Mouse (Mus musculus) limb, embryonic 14.5 days (tissue): ENCODE results near the gene Axin1. TPM values are rescaled to one million over a fixed set of nuclear protein-coding genes. Genes with fewer than 3 reads are reported as not detected.

Experiments used
- ATAC-seq: fragments of 200-750 bp; cut with Nextera tagmentation; 2 replicates; pipeline ENCODE4 v1.8.0; 2017; ENCODE audit warnings: low read depth, moderate number of reproducible peaks, moderate TSS enrichment; ENCODE audit not compliant: low FRiP score
- DNase-seq: peaks from one replicate; pipeline ENCODE4 v3.0.0-alpha.2; 2015; ENCODE audit warnings: low spot score
- H3K27ac ChIP-seq: fragments of 300-500 bp; sonication (generic); replicated peaks from 2 replicates; pipeline ENCODE4 v1.5.1; 2014; ENCODE audit warnings: low read depth, mild to moderate bottlenecking, low read length, moderate library complexity, mixed read lengths
- H3K27me3 ChIP-seq: fragments of 300-500 bp; sonication (generic); 2 replicates; pipeline ENCODE4 v1.6.1; 2014; ENCODE audit warnings: low read length, mixed read lengths; ENCODE audit not compliant: control insufficient read depth, insufficient read depth
- H3K36me3 ChIP-seq: fragments of 300-500 bp; sonication (generic); 2 replicates; pipeline ENCODE4 v1.6.1; 2014; ENCODE audit warnings: mild to moderate bottlenecking, low read length, moderate library complexity, mixed read lengths; ENCODE audit not compliant: control insufficient read depth, insufficient read depth
- H3K4me1 ChIP-seq: fragments of 300-500 bp; sonication (generic); 2 replicates; pipeline ENCODE4 v1.6.1; 2014; ENCODE audit warnings: antibody characterized with exemption, low read length, mixed read lengths; ENCODE audit not compliant: control insufficient read depth, insufficient read depth
- H3K4me2 ChIP-seq: fragments of 300-500 bp; sonication (generic); replicated peaks from 2 replicates; pipeline ENCODE4 v1.6.1; 2014; ENCODE audit warnings: low read depth, mild to moderate bottlenecking, low read length, moderate library complexity; ENCODE audit not compliant: severe bottlenecking
- H3K4me3 ChIP-seq: fragments of 300-500 bp; sonication (generic); replicated peaks from 2 replicates; pipeline ENCODE4 v1.5.1; 2014; ENCODE audit warnings: low read length
- H3K9ac ChIP-seq: fragments of 300-500 bp; sonication (generic); 2 replicates; pipeline ENCODE4 v1.6.1; 2014; ENCODE audit warnings: mild to moderate bottlenecking, low read depth, low read length, moderate library complexity; ENCODE audit not compliant: severe bottlenecking
- H3K9me3 ChIP-seq: fragments of 300-500 bp; sonication (generic); 2 replicates; pipeline ENCODE4 v1.6.1; 2016; ENCODE audit warnings: low read length; ENCODE audit not compliant: control insufficient read depth
- POLR2A ChIP-seq: fragments of 200-500 bp; IDR thresholded peaks from 2 replicates; pipeline ENCODE4 v1.8.0; 2012; ENCODE audit warnings: inconsistent platforms, mild to moderate bottlenecking, moderate library complexity, borderline replicate concordance; ENCODE audit not compliant: insufficient read depth, insufficient read length; ENCODE audit errors: extremely low read depth
- whole genome bisulfite sequencing: fragments of 180-500 bp; shearing (Covaris S2); extraction: QIAGEN DNeasy Blood & Tissue Kit; methylation state at CpG from one replicate; pipeline ENCODE4 v1.1.7; 2014; 5-methylcytosine and 5-hydroxymethylcytosine counted together
- polyA plus RNA-seq, 2 experiments: library from polyadenylated mRNA; depleted of rRNA in 1 of 2; stranded (reverse) in 1 of 2; unstranded in 1 of 2; fragments of >200 nt; fragmentation: Nextera tagmentation in 1 of 2; extraction: Ambion mirVana in 1 of 2; gene quantifications; 2 replicates each; pipeline versions ENCODE4 v1.2.1 to v1.2.3; 2012 to 2014

The Axin1 gene
- polyA plus RNA-seq, 2 experiments = 22.3 to 36.1 TPM

GRCm38 (mm10) chr17:26131856-26132853, 6.3 kb upstream of the Axin1 start:
- no peaks in the 10 kb centered on the region for H3K4me1 ChIP-seq
- peaks cover 47% of the 10 kb centered on the region for H3K36me3 ChIP-seq
- 87% methylated on average over 18 of the region's 18 CpGs for WGBS

GRCm38 (mm10) chr17:26137106-26137750, 1.3 kb upstream of the Axin1 start:
- Histone ChIP-seq H3K9ac (no peak overlapping the region), H3K27ac (no peak overlapping the region), H3K4me2 (no peak overlapping the region), H3K4me1 (peaks cover 18% of the 10 kb centered on the region), H3K27me3 (no peaks in the 10 kb centered on the region), H3K4me3 (no peak overlapping the region), H3K36me3 (peaks cover 3% of the 10 kb centered on the region; the same call in 1 of the 2 replicates), H3K9me3 (no peaks in the 10 kb centered on the region)
- TF ChIP-seq POLR2A = no peak
- ATAC-seq = no peak
- no peak for DNase-seq
- 80% methylated on average over 11 of the region's 11 CpGs for WGBS

More at GRCm38 (mm10) chr17:26131856-26132853, 6.3 kb upstream of the Axin1 start:
- no peak overlapping the region for H3K4me3 ChIP-seq
- H3K27me3 ChIP-seq = no peaks in the 10 kb centered on the region
- no peak for ATAC-seq
- H3K27ac ChIP-seq = no peak overlapping the region
- no peak overlapping the region for H3K9ac ChIP-seq
- H3K9me3 ChIP-seq = no peaks in the 10 kb centered on the region
- no peak for TF ChIP-seq POLR2A
- DNase-seq = no peak
- H3K4me2 ChIP-seq = no peak overlapping the region

GRCm38 (mm10) chr17:26137751-26138130, 747 bp upstream of the Axin1 start:
- ATAC-seq = no peak
- 80% methylated on average over 2 of the region's 2 CpGs for WGBS
- Histone ChIP-seq H3K27ac (peak overlapping the region; percentile 53), H3K36me3 (peaks cover 5% of the 10 kb centered on the region), H3K9ac (0 out of 2 replicates have a peak overlapping the region, but pooled peaks have one; percentile 95), H3K4me3 (peak overlapping the region; percentile 92; the same call in 1 of the 2 replicates), H3K4me1 (peaks cover 18% of the 10 kb centered on the region), H3K4me2 (peak overlapping the region; percentile 82), H3K9me3 (no peaks in the 10 kb centered on the region), H3K27me3 (no peaks in the 10 kb centered on the region)
- no peak for DNase-seq
- TF ChIP-seq POLR2A = no peak

- peak overlapping the region; percentile 95 for H3K9ac ChIP-seq
- peak overlapping the region; percentile 82 for H3K4me2 ChIP-seq
- ATAC-seq (peak; percentile 46), DNase-seq (peak; percentile 45)
- H3K36me3 ChIP-seq = peaks cover 16% of the 10 kb centered on the region
- WGBS = 1% methylated on average over 30 of the region's 58 CpGs
- H3K4me3 ChIP-seq = peak overlapping the region; percentile 92
- peaks cover 18% of the 10 kb centered on the region for H3K4me1 ChIP-seq
- TF ChIP-seq POLR2A = no peak
- no peaks in the 10 kb centered on the region for H3K9me3 ChIP-seq
- peak overlapping the region; percentile 93 for H3K27ac ChIP-seq
- H3K27me3 ChIP-seq = no peaks in the 10 kb centered on the region
Measured at GRCm38 (mm10) chr17:26138901-26139381, 453 bp downstream of the Axin1 start.

- no peak for TF ChIP-seq POLR2A
- peaks cover 43% of the 10 kb centered on the region for H3K36me3 ChIP-seq
- DNase-seq (no peak), ATAC-seq (no peak)
- H3K27me3 ChIP-seq = no peaks in the 10 kb centered on the region
- H3K4me3 ChIP-seq = no peak overlapping the region
- 90% methylated on average over 4 of the region's 4 CpGs for WGBS
- no peaks in the 10 kb centered on the region for H3K9me3 ChIP-seq
- H3K9ac ChIP-seq = no peak overlapping the region
- peaks cover 17% of the 10 kb centered on the region for H3K4me1 ChIP-seq
- H3K4me2 ChIP-seq = no peak overlapping the region
- H3K27ac ChIP-seq = no peak overlapping the region
Measured at GRCm38 (mm10) chr17:26142796-26143195, 4.3 kb downstream of the Axin1 start.
